Comparison of ENCODE assay signal across 7 mouse cellular contexts in genomic region chr7:44996672-44997071, GRCm38 (mm10). TPM values are rescaled to one million over a fixed set of nuclear protein-coding genes. Genes with fewer than 3 reads are reported as not detected.
DNase-seq lines count a peak whose midpoint lies in the region; ATAC-seq and TF ChIP-seq lines count a peak whose summit lies in the region.

No protein-coding gene starts in this region.

- peak overlapping the region; percentile 70 for H3K4me3 ChIP-seq in neural tube, embryonic 11.5 days (ENCODE audit: low read depth, low read length)
- H3K4me3 ChIP-seq in forebrain, embryonic 11.5 days (ENCODE audit: low read depth, low read length), result peak overlapping the region; percentile 66
- H3K4me3 ChIP-seq in limb, embryonic 11.5 days (ENCODE audit: low read depth, low read length), result peak overlapping the region; percentile 66
- peak overlapping the region; percentile 75 for H3K4me3 ChIP-seq in small intestine, adult 2 months (ENCODE audit: low read depth, low read length)

- H3K9me3 ChIP-seq in neural tube, embryonic 11.5 days (ENCODE audit: control insufficient read depth, low read length), result no peaks in the 10 kb centered on the region
- no peaks in the 10 kb centered on the region for H3K9me3 ChIP-seq in forebrain, embryonic 11.5 days (ENCODE audit: control insufficient read depth, low read length)
- no peaks in the 10 kb centered on the region for H3K9me3 ChIP-seq in limb, embryonic 11.5 days (ENCODE audit: control insufficient read depth, low read length)

- peak overlapping the region; percentile 65 for H3K9ac ChIP-seq in neural tube, embryonic 11.5 days (ENCODE audit: low read length)
- peak overlapping the region; percentile 61 for H3K9ac ChIP-seq in forebrain, embryonic 11.5 days (ENCODE audit: low read length)
- H3K9ac ChIP-seq in limb, embryonic 11.5 days (ENCODE audit: low read length), result peak overlapping the region; percentile 75

- ATAC-seq in neural tube, embryonic 11.5 days (ENCODE audit: insufficient read depth, low FRiP score, low TSS enrichment), result no peak
- ATAC-seq in forebrain, embryonic 11.5 days (replicated peaks; ENCODE audit: low FRiP score), result no peak
- no peak for ATAC-seq in limb, embryonic 11.5 days (ENCODE audit: insufficient number of reproducible peaks, low FRiP score, low TSS enrichment, low read depth)

- no peak for TF ChIP-seq POLR2A in small intestine, adult 2 months (IDR thresholded peaks at IDR 0.05; ENCODE audit: low read depth, low read length)

- no peaks in the 10 kb centered on the region for H3K27me3 ChIP-seq in neural tube, embryonic 11.5 days (ENCODE audit: control insufficient read depth, insufficient read depth, low read length)
- no peaks in the 10 kb centered on the region for H3K27me3 ChIP-seq in forebrain, embryonic 11.5 days (ENCODE audit: control insufficient read depth, insufficient read depth, low read length)
- H3K27me3 ChIP-seq in limb, embryonic 11.5 days (ENCODE audit: control insufficient read depth, insufficient read depth, low read length), result no peaks in the 10 kb centered on the region
- no peaks in the 10 kb centered on the region for H3K27me3 ChIP-seq in small intestine, adult 2 months (ENCODE audit: control insufficient read depth, insufficient read depth, low read length)

- H3K4me2 ChIP-seq in neural tube, embryonic 11.5 days (ENCODE audit: low read depth), result peak overlapping the region; percentile 88
- H3K4me2 ChIP-seq in forebrain, embryonic 11.5 days (ENCODE audit: low read depth, low read length, severe bottlenecking), result peak overlapping the region; percentile 67
- peak overlapping the region; percentile 71 for H3K4me2 ChIP-seq in limb, embryonic 11.5 days (ENCODE audit: low read depth, severe bottlenecking)

- DNase-seq in neural tube, embryonic 11.5 days (ENCODE audit: low spot score), result no peak
- no peak for DNase-seq in neural tube, embryonic 10.5 days (ENCODE audit: extremely low spot score, low spot score)
- DNase-seq in forebrain, embryonic 11.5 days (ENCODE audit: low spot score), result no peak
- no peak for DNase-seq in limb, embryonic 11.5 days (ENCODE audit: low spot score)
- DNase-seq in right cerebral cortex, postnatal 4 days, result no peak
- no peak for DNase-seq in adrenal gland, postnatal 36 days

- no peak for TF ChIP-seq CTCF in small intestine, adult 2 months (IDR thresholded peaks at IDR 0.05; ENCODE audit: extremely low read depth, insufficient read length, insufficient replicate concordance, low read depth, low read length)

- no peak overlapping the region for H3K27ac ChIP-seq in neural tube, embryonic 11.5 days (ENCODE audit: low read depth, low read length)
- peak overlapping the region; percentile 57; the same call in 1 of the 2 replicates for H3K27ac ChIP-seq in forebrain, embryonic 11.5 days (ENCODE audit: low read depth, low read length)
- peak overlapping the region; percentile 48; the same call in 1 of the 2 replicates for H3K27ac ChIP-seq in limb, embryonic 11.5 days (replicated peaks; ENCODE audit: low read depth, low read length)
- no peak overlapping the region for H3K27ac ChIP-seq in small intestine, adult 2 months (ENCODE audit: insufficient read depth, low read depth, low read length)

- WGBS in neural tube, embryonic 11.5 days, result 21% methylated on average over 10 of the region's 10 CpGs
- WGBS in forebrain, embryonic 11.5 days, result 16% methylated on average over 10 of the region's 10 CpGs
- WGBS in limb, embryonic 11.5 days, result 13% methylated on average over 10 of the region's 10 CpGs
- WGBS in small intestine, adult 2 months, result 11% methylated on average over 10 of the region's 10 CpGs

- H3K4me1 ChIP-seq in neural tube, embryonic 11.5 days (ENCODE audit: control insufficient read depth, insufficient read depth, low read length), result peaks cover 13% of the 10 kb centered on the region
- peaks cover 9% of the 10 kb centered on the region for H3K4me1 ChIP-seq in forebrain, embryonic 11.5 days (replicated peaks; ENCODE audit: control insufficient read depth, insufficient read depth, low read length)
- H3K4me1 ChIP-seq in limb, embryonic 11.5 days (ENCODE audit: control insufficient read depth, insufficient read depth, low read length), result 0 out of 2 replicates have a peak, but pooled peaks cover 11% of the 10 kb centered on the region
- H3K4me1 ChIP-seq in small intestine, adult 2 months (ENCODE audit: control insufficient read depth, insufficient read depth, insufficient read length, low read length), result peaks cover 10% of the 10 kb centered on the region

- H3K36me3 ChIP-seq in neural tube, embryonic 11.5 days (ENCODE audit: control insufficient read depth, insufficient read depth, low read length), result peaks cover 21% of the 10 kb centered on the region
- peaks cover 4% of the 10 kb centered on the region for H3K36me3 ChIP-seq in forebrain, embryonic 11.5 days (ENCODE audit: control insufficient read depth, insufficient read depth, low read length)
- peaks cover 30% of the 10 kb centered on the region; the same call in 1 of the 2 replicates for H3K36me3 ChIP-seq in limb, embryonic 11.5 days (ENCODE audit: control insufficient read depth, insufficient read depth, low read length)
- peaks cover 31% of the 10 kb centered on the region for H3K36me3 ChIP-seq in small intestine, adult 2 months (ENCODE audit: control insufficient read depth, insufficient read depth, low read length)

RNA-seq across cellular contexts. Expression of gene Irf3, which starts 0.8 kb away (rescaled TPM):
- 67.1 and 72.3 TPM in 2 replicates for polyA plus RNA-seq in neural tube, embryonic 11.5 days (2014; fragmentation: Nextera tagmentation; extraction: Ambion mirVana)
- 75.3 and 86.0 TPM in 2 replicates for polyA plus RNA-seq in forebrain, embryonic 11.5 days (2014; fragmentation: Nextera tagmentation; extraction: Ambion mirVana)
- polyA plus RNA-seq in limb, embryonic 11.5 days (2014; fragmentation: Nextera tagmentation; extraction: Ambion mirVana), result 73.9 and 83.5 TPM in 2 replicates
- polyA plus RNA-seq in small intestine, adult 2 months (2012; rRNA removed), result 52.9 and 91.0 TPM in 2 replicates
- 100 to 1,000 TPM in 1 of 2 experiments, 10 to 100 TPM in 1; 90.4 to 123 TPM for total RNA-seq in adrenal gland, postnatal 36 days (2021)

RNA-seq across cellular contexts. Expression of gene Bcl2l12, which starts 1.8 kb away (rescaled TPM):
- polyA plus RNA-seq in neural tube, embryonic 11.5 days (2014; fragmentation: Nextera tagmentation; extraction: Ambion mirVana), result 51.6 and 52.9 TPM in 2 replicates
- 70.6 and 74.9 TPM in 2 replicates for polyA plus RNA-seq in forebrain, embryonic 11.5 days (2014; fragmentation: Nextera tagmentation; extraction: Ambion mirVana)
- polyA plus RNA-seq in limb, embryonic 11.5 days (2014; fragmentation: Nextera tagmentation; extraction: Ambion mirVana), result 91.7 and 91.9 TPM in 2 replicates
- polyA plus RNA-seq in small intestine, adult 2 months (2012; rRNA removed), result 10.1 and 16.3 TPM in 2 replicates
- total RNA-seq in adrenal gland, postnatal 36 days (2021), result 10 to 100 TPM; 16.5 to 17.4 TPM

RNA-seq across cellular contexts. Expression of gene Prmt1, which starts 10.3 kb away (rescaled TPM):
- 304 and 319 TPM in 2 replicates for polyA plus RNA-seq in neural tube, embryonic 11.5 days (2014; fragmentation: Nextera tagmentation; extraction: Ambion mirVana)
- polyA plus RNA-seq in forebrain, embryonic 11.5 days (2014; fragmentation: Nextera tagmentation; extraction: Ambion mirVana), result 286 and 301 TPM in 2 replicates
- polyA plus RNA-seq in limb, embryonic 11.5 days (2014; fragmentation: Nextera tagmentation; extraction: Ambion mirVana), result 332 and 334 TPM in 2 replicates
- polyA plus RNA-seq in small intestine, adult 2 months (2012; rRNA removed), result 50.0 and 68.6 TPM in 2 replicates
- total RNA-seq in adrenal gland, postnatal 36 days (2021), result 100 to 1,000 TPM; 236 to 262 TPM

RNA-seq across cellular contexts. Expression of gene Scaf1, which starts 19.5 kb away (rescaled TPM):
- polyA plus RNA-seq in neural tube, embryonic 11.5 days (2014; fragmentation: Nextera tagmentation; extraction: Ambion mirVana), result 54.7 and 57.6 TPM in 2 replicates
- 59.9 and 60.2 TPM in 2 replicates for polyA plus RNA-seq in forebrain, embryonic 11.5 days (2014; fragmentation: Nextera tagmentation; extraction: Ambion mirVana)
- 52.0 and 60.3 TPM in 2 replicates for polyA plus RNA-seq in limb, embryonic 11.5 days (2014; fragmentation: Nextera tagmentation; extraction: Ambion mirVana)
- polyA plus RNA-seq in small intestine, adult 2 months (2012; rRNA removed), result 39.8 and 73.0 TPM in 2 replicates
- 10 to 100 TPM; 76.9 to 82.6 TPM for total RNA-seq in adrenal gland, postnatal 36 days (2021)

RNA-seq across cellular contexts. Expression of gene Rras, which starts 21.1 kb away (rescaled TPM):
- 17.7 and 20.0 TPM in 2 replicates for polyA plus RNA-seq in neural tube, embryonic 11.5 days (2014; fragmentation: Nextera tagmentation; extraction: Ambion mirVana)
- polyA plus RNA-seq in forebrain, embryonic 11.5 days (2014; fragmentation: Nextera tagmentation; extraction: Ambion mirVana), result 15.5 and 16.6 TPM in 2 replicates
- polyA plus RNA-seq in limb, embryonic 11.5 days (2014; fragmentation: Nextera tagmentation; extraction: Ambion mirVana), result 20.8 and 21.0 TPM in 2 replicates
- 49.3 and 67.9 TPM in 2 replicates for polyA plus RNA-seq in small intestine, adult 2 months (2012; rRNA removed)
- 100 to 1,000 TPM in 1 of 2 experiments, 10 to 100 TPM in 1; 98.9 to 101 TPM for total RNA-seq in adrenal gland, postnatal 36 days (2021)

Comparison
In these comparisons a context has a peak if more than half of its experiments do, and no peak if none do; other contexts are left out.
1. H3K27ac ChIP-seq: peak in forebrain, embryonic 11.5 days (single experiment) and limb, embryonic 11.5 days (single experiment); none in neural tube, embryonic 11.5 days (single experiment) and small intestine, adult 2 months (single experiment).
2. Peak in every context shown above with its lines, with median percentiles within 50 percentile points of each other: H3K4me2 ChIP-seq, H3K4me3 ChIP-seq and H3K9ac ChIP-seq.